Mouse (Mus musculus) forebrain, postnatal 0 days (tissue): ENCODE measurements around the gene Cct2. TPM values are rescaled to one million over a fixed set of nuclear protein-coding genes. Genes with fewer than 3 reads are reported as not detected.

Source experiments
- ATAC-seq: fragments of 200-750 bp; cut with Nextera tagmentation; 2 replicates; pipeline ENCODE4 v1.8.0; 2017; ENCODE audit warnings: mild to moderate bottlenecking, moderate library complexity
- DNase-seq: peaks from one replicate; pipeline ENCODE4 v3.0.0-alpha.2; 2015
- H3K27ac ChIP-seq: fragments of 300-500 bp; sonication (generic); 2 replicates; pipeline ENCODE4 v1.5.1; 2014; ENCODE audit warnings: low read depth, mild to moderate bottlenecking, antibody characterized with exemption, low read length, moderate library complexity, mixed read lengths
- H3K27me3 ChIP-seq: fragments of 300-500 bp; sonication (generic); 2 replicates; pipeline ENCODE4 v1.6.1; 2014; ENCODE audit warnings: mild to moderate bottlenecking, low read length, mixed read lengths; ENCODE audit not compliant: insufficient read depth
- H3K36me3 ChIP-seq: fragments of 300-500 bp; sonication (generic); 2 replicates; pipeline ENCODE4 v1.6.1; 2014; ENCODE audit warnings: mild to moderate bottlenecking, moderate library complexity; ENCODE audit not compliant: insufficient read depth
- H3K4me1 ChIP-seq: fragments of 300-500 bp; sonication (generic); 2 replicates; pipeline ENCODE4 v1.6.1; 2014; ENCODE audit warnings: antibody characterized with exemption; ENCODE audit not compliant: insufficient read depth
- H3K4me2 ChIP-seq: fragments of 300-500 bp; sonication (generic); 2 replicates; pipeline ENCODE4 v1.6.1; 2014; ENCODE audit warnings: low read depth, mild to moderate bottlenecking, moderate library complexity
- H3K4me3 ChIP-seq: fragments of 300-500 bp; sonication (generic); 2 replicates; pipeline ENCODE4 v1.5.1; 2014; ENCODE audit warnings: low read depth, low read length, mixed read lengths
- H3K9ac ChIP-seq: fragments of 300-500 bp; sonication (generic); 2 replicates; pipeline ENCODE4 v1.6.1; 2014; ENCODE audit warnings: mild to moderate bottlenecking
- H3K9me3 ChIP-seq: fragments of 300-500 bp; sonication (generic); 2 replicates; pipeline ENCODE4 v1.6.1; 2016; ENCODE audit warnings: low read length
- CTCF ChIP-seq: sonication (generic); IDR thresholded peaks from 2 replicates; pipeline ENCODE4 v1.5.1; 2016; ENCODE audit warnings: antibody characterized with exemption, control low read depth, low read depth
- WGBS: fragments of 180-500 bp; shearing (Covaris S2); extraction: QIAGEN DNeasy Blood & Tissue Kit; methylation state at CpG from one replicate; pipeline ENCODE4 v1.1.7; 2014; 5-methylcytosine and 5-hydroxymethylcytosine counted together
- polyA plus RNA-seq: library from polyadenylated mRNA; unstranded; fragments of >200 nt; fragmentation: Nextera tagmentation; extraction: Ambion mirVana; gene quantifications from 2 replicates; pipeline ENCODE4 v1.2.1, GENCODE M21; 2015
- total RNA-seq: library from RNA; depleted of rRNA; stranded (reverse); fragments of >200 nt; gene quantifications from 2 replicates; pipeline ENCODE4 v1.2.3, GENCODE M21; 2014

Gene Cct2
- total and polyA plus RNA-seq, 2 experiments from 2014 or later: 249 to 399 TPM

- no peak for ATAC-seq
- no peak overlapping the region for H3K27ac ChIP-seq
- no peak overlapping the region for H3K9ac ChIP-seq
- no peak for TF ChIP-seq CTCF
- no peak overlapping the region for H3K4me3 ChIP-seq
- H3K4me1 ChIP-seq: no peaks in the 10 kb centered on the region
- H3K27me3 ChIP-seq: no peaks in the 10 kb centered on the region
- H3K9me3 ChIP-seq: no peaks in the 10 kb centered on the region
- no peak for DNase-seq
- H3K4me2 ChIP-seq: no peak overlapping the region
- H3K36me3 ChIP-seq: no peaks in the 10 kb centered on the region
Measured at GRCm38 (mm10) chr10:117103854-117104598, 40.4 kb upstream of the Cct2 start.

- Histone ChIP-seq H3K27me3 (no peaks in the 10 kb centered on the region), H3K27ac (no peak overlapping the region), H3K9ac (no peak overlapping the region), H3K9me3 (no peaks in the 10 kb centered on the region), H3K4me3 (no peak overlapping the region), H3K4me1 (no peaks in the 10 kb centered on the region), H3K36me3 (no peaks in the 10 kb centered on the region), H3K4me2 (no peak overlapping the region)
- ATAC-seq: no peak
- WGBS: 88% methylated on average over 5 of the region's 5 CpGs
- DNase-seq: no peak
- no peak for TF ChIP-seq CTCF
Measured at GRCm38 (mm10) chr10:117100175-117100574, 36.6 kb upstream of the Cct2 start.

DNA sequence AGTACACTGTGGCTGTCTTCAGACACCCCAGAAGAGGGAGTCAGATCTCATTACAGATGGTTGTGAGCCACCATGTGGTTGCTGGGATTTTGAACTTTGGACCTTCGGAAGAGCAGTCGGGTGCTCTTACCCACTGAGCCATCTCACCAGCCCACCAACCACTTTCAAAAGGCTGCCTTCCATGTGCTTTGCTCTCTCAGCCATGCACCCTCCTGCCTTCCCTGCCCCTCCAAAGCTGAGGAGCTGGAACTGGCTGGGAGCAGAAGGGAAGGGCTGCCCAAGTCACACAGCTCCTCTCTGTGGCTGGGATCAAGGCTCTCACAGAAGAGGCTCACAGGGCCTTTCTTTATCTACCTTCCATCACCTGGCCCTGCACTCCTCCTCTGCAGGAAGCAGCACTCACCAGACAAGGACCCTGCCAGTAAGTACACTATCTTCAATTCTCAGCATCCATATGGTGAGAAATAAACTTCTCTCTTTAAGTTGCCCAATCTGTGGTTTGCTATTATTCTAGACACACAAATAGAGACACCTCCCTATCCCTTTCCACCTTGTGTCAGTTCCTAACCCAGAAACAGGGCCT lies 33.6 kb upstream of the Cct2 start:
- ATAC-seq: no peak
- Histone ChIP-seq H3K4me2 (no peak overlapping the region), H3K9me3 (no peaks in the 10 kb centered on the region), H3K27me3 (no peaks in the 10 kb centered on the region), H3K27ac (no peak overlapping the region), H3K4me3 (no peak overlapping the region), H3K4me1 (0 out of 2 replicates have a peak, but pooled peaks cover 4% of the 10 kb centered on the region), H3K9ac (no peak overlapping the region), H3K36me3 (no peaks in the 10 kb centered on the region)
- DNase-seq: no peak
- TF ChIP-seq CTCF: no peak
- 85% methylated on average over 2 of the region's 2 CpGs for WGBS

GRCm38 (mm10) chr10:117096096-117096495 lies 32.5 kb upstream of the Cct2 start:
- WGBS: 89% methylated on average over 6 of the region's 6 CpGs
- no peak for ATAC-seq

DNA sequence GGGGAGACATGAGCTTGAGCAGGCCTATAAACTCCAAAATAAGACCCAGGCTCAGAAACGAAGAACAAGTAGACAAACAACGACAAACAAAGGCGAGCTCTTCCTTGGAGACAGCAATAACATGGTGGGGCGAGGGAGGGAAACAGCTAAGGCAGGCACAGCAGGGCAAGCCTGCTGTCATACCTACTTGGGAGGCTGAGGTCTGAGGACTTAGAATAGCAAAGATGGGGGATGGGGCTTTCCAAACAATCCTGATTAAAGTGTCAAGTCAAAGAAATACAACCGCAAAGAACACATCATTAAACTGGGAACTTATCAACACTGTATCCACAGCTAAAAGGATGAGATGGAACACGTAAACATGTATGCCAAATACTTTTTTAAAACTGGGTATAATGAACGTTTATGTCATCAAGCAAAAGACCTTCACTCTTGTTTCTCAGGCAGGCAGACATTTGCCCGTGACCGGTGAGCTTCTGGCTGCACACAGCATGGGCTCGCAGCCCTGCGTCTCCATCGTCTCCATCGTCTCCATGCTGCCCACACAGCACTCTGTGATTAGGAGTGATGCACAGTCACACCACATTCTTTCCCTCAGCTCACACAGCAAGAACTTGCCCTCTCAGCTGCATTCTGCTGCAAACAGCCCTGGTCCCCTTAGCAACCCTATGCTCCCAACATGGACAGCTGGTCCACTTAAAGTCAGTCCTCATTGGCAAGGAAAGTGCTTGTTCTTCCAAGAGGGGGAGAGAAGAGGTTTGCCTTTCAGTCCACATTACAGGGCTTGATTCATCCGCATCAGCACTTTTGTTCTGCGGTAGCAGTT lies 31.1 kb upstream of the Cct2 start:
- 43% methylated on average over 15 of the region's 15 CpGs for WGBS
- no peak overlapping the region for H3K4me3 ChIP-seq
- no peaks in the 10 kb centered on the region for H3K27me3 ChIP-seq
- peak; percentile 57 for DNase-seq
- no peaks in the 10 kb centered on the region for H3K36me3 ChIP-seq
- H3K4me1 ChIP-seq: 0 out of 2 replicates have a peak, but pooled peaks cover 4% of the 10 kb centered on the region
- TF ChIP-seq CTCF: no peak
- peak; percentile 96 for ATAC-seq
- H3K9ac ChIP-seq: no peak overlapping the region
- no peaks in the 10 kb centered on the region for H3K9me3 ChIP-seq
- peak overlapping the region; percentile 35; the same call in 1 of the 2 replicates for H3K27ac ChIP-seq
- no peak overlapping the region for H3K4me2 ChIP-seq

More at GRCm38 (mm10) chr10:117096096-117096495, 32.5 kb upstream of the Cct2 start:
- H3K4me2 ChIP-seq: no peak overlapping the region
- H3K9me3 ChIP-seq: no peaks in the 10 kb centered on the region
- H3K4me3 ChIP-seq: no peak overlapping the region
- H3K27ac ChIP-seq: no peak overlapping the region
- H3K36me3 ChIP-seq: no peaks in the 10 kb centered on the region
- H3K4me1 ChIP-seq: 0 out of 2 replicates have a peak, but pooled peaks cover 4% of the 10 kb centered on the region
- no peak overlapping the region for H3K9ac ChIP-seq
- TF ChIP-seq CTCF: no peak
- no peaks in the 10 kb centered on the region for H3K27me3 ChIP-seq
- no peak for DNase-seq

DNA sequence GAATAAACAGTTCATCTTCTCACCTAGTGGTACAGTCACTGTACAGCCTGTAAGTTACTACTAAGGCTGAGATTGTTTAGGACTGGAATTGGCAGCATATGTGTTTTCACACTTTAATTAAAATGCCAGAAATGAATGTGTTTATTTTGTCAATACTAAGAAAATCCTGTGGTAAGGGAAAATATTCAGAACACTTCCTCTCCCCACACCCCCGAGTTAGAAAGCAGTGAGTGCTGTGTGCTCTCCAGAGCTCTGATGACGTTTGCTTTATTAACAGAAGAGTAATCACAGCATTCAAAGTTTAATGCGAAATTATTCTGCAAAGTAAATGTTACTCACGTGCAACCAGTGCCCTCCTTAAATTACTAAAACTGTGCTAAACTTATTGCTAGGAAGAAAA lies 26.0 kb upstream of the Cct2 start:
- no peak overlapping the region for H3K4me3 ChIP-seq
- H3K4me2 ChIP-seq: no peak overlapping the region
- 64% methylated on average over 4 of the region's 4 CpGs for WGBS
- DNase-seq: no peak
- no peak overlapping the region for H3K9ac ChIP-seq
- H3K4me1 ChIP-seq: 0 out of 2 replicates have a peak, but pooled peaks cover 4% of the 10 kb centered on the region
- H3K27ac ChIP-seq: no peak overlapping the region
- no peaks in the 10 kb centered on the region for H3K9me3 ChIP-seq
- no peak for TF ChIP-seq CTCF
- H3K36me3 ChIP-seq: peaks cover 2% of the 10 kb centered on the region; the same call in 1 of the 2 replicates
- no peak for ATAC-seq
- H3K27me3 ChIP-seq: no peaks in the 10 kb centered on the region
